Mouse (Mus musculus) bone marrow macrophage, adult 2 months (primary cell): ENCODE measurements around the gene a. TPM values are rescaled to one million over a fixed set of nuclear protein-coding genes. Genes with fewer than 3 reads are reported as not detected.
"Not testable (repeated sequence)": the region's sequence is repeated elsewhere in the genome, so short reads cannot be mapped to it uniquely, and the experiment has no call there.

Source experiments
- H3K27ac ChIP-seq: 2 replicates; pipeline ENCODE4 v1.5.1; 2012; ENCODE audit warnings: low read depth, low read length; ENCODE audit not compliant: insufficient read depth
- H3K4me1 ChIP-seq: 2 replicates; pipeline ENCODE4 v1.6.1; 2012; ENCODE audit warnings: low read length; ENCODE audit not compliant: control insufficient read depth, insufficient read depth
- H3K4me3 ChIP-seq: 2 replicates; pipeline ENCODE4 v1.5.1; 2012; ENCODE audit warnings: mild to moderate bottlenecking, low read length, moderate library complexity; ENCODE audit not compliant: insufficient read depth
- CTCF ChIP-seq: IDR thresholded peaks from 2 replicates; pipeline ENCODE4 v1.5.1; 2012; ENCODE audit warnings: low read depth, mild to moderate bottlenecking, low read length, moderate library complexity
- POLR2A ChIP-seq: IDR thresholded peaks from 2 replicates; pipeline ENCODE4 v1.6.1; 2012; ENCODE audit warnings: mild to moderate bottlenecking, low read depth, low read length, borderline replicate concordance
- polyA plus RNA-seq: library from polyadenylated mRNA; stranded (reverse); fragments of >200 nt; gene quantifications from 2 replicates; pipeline ENCODE4 v1.2.4, GENCODE M21; 2012; ENCODE audit not compliant: missing spikeins, insufficient read depth, insufficient read length

The a gene
- polyA plus RNA-seq, 1 experiment = not detected

GRCm38 (mm10) chr2:154971919-154972692 lies 180.9 kb downstream of the a start:
- no peaks in the 10 kb centered on the region for H3K4me1 ChIP-seq
- no peak overlapping the region for H3K27ac ChIP-seq
- no peak overlapping the region for H3K4me3 ChIP-seq
- no peak for TF ChIP-seq CTCF
- TF ChIP-seq POLR2A = no peak

DNA sequence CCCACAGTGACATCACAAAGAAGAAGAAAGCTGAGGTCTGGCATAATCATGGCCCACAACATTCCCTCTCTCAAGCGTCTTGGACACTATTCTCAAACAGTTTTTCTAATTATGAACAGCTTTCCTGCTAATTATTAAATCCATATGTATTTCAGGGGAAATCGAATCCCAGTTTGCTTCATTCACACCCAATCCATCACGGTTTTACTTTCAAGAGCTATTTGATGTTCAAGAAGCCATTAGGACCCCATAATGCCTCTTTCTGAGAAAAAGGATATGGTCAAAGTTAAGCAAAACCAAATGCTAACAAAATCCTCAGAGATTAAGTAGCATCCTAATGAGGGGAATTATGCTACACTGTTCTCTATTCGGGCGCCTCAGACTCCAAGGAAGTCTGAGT lies 181.8 kb downstream of the a start:
- no peak overlapping the region for H3K4me3 ChIP-seq
- TF ChIP-seq POLR2A (no peak), CTCF (no peak)
- H3K27ac ChIP-seq = no peak overlapping the region
- no peaks in the 10 kb centered on the region for H3K4me1 ChIP-seq

DNA sequence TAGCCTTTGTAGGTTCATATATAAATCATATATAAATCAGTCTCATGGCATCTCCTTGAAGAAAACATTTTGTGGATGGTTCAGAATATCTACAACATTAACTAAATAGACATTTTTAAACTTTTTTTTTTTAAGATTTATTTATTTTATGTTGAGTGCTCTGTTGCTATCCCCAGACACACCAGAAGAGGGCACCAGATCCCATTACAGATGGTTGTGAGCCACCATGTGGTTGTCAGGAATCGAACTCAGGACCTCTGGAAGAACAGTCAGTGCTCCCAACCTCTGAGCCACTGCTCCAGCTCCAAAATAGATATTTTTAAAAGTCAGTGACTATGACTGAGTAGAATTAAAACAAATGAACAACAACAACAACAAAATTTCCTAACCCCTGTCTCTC lies 195.4 kb downstream of the a start:
- TF ChIP-seq POLR2A (no peak), CTCF (peak; percentile 48)

GRCm38 (mm10) chr2:154991411-154991810 lies 200.2 kb downstream of the a start:
- TF ChIP-seq CTCF = no peak
- TF ChIP-seq POLR2A = no peak
- no peak overlapping the region for H3K27ac ChIP-seq

More for the DNA sequence above, 195.4 kb downstream of the a start:
- no peak overlapping the region for H3K4me3 ChIP-seq
- H3K27ac ChIP-seq = no peak overlapping the region
- H3K4me1 ChIP-seq = peaks cover 15% of the 10 kb centered on the region

GRCm38 (mm10) chr2:154992083-154992482 lies 200.9 kb downstream of the a start:
- TF ChIP-seq CTCF = no peak
- TF ChIP-seq POLR2A = no peak
- Histone ChIP-seq H3K4me1 (peaks cover 15% of the 10 kb centered on the region), H3K27ac (no peak overlapping the region), H3K4me3 (no peak overlapping the region)

More at GRCm38 (mm10) chr2:154991411-154991810, 200.2 kb downstream of the a start:
- Histone ChIP-seq H3K4me3 (no peak overlapping the region), H3K4me1 (peaks cover 15% of the 10 kb centered on the region)

DNA sequence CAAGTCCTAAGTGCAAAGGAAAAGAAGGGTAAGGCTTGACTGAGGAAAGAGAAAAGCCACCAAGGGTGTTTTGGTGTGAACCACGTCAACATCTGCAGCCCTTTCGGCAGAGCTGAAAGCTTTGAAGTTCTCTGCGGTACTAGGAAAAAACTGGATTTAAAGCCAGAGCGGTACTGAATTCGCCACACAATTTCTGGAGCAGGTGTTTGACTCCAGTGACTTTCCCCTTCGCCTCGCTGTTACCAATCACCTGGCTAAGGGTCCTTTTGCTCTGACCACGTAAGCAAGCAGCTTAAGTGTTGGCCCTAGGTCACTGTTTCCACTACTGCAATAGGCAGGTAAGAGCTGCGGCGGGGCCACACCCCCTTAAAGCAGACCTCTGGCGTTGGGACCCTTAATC lies 214.3 kb downstream of the a start:
- Histone ChIP-seq H3K4me1 (peaks cover 2% of the 10 kb centered on the region; the same call in 1 of the 2 replicates), H3K4me3 (no peak overlapping the region)
- TF ChIP-seq CTCF (no peak), POLR2A (no peak)

DNA sequence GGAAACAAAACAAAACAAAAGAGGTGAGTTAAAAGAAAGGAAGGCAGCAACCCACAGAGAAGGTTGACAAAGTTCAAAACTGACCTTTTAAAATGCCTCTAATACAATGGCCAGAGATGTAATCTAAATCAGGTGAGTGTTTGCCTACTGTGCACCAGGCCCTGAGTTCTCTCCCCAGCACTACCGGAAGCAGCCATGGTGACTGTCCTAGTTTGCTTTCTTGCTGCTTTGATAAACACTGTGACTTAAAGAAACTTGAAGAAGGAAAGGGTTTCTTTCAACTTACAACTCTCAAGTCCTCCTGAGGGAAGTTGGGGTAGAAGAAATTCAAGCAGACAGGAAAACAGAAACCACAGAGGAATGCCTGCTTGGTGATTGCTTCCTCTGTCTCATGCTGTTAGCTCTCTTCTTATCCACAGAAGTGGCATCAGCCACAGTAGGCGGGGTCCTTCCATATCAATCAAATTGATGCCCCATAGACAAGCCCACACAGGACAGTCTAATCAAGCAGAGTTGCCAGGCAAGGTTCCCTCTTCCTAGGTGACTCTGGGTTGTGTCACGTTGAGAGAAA lies 220.0 kb downstream of the a start:
- Histone ChIP-seq H3K4me1 (peaks cover 14% of the 10 kb centered on the region), H3K4me3 (no peak overlapping the region), H3K27ac (no peak overlapping the region)
- no peak for TF ChIP-seq POLR2A
- no peak for TF ChIP-seq CTCF

More for the DNA sequence above, 214.3 kb downstream of the a start:
- no peak overlapping the region for H3K27ac ChIP-seq

DNA sequence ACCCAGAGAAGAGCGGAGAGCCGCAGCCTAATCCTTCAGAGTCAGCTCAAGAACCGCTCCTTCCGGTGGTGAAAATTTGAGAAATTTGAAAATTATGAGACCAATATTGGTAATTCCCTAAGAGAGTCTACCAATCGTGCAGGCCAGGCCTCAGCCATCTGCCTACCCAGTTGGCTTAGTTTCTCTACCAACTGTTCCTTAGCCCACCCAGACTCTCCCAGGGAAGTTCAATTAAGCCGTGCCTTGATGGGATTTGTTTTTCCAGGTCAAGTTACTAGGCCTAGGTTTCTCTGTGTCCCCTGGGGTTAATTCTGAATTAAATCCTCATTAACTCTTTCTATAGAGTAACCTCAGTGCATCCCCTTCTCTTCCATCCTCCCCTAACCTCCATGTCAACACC lies 221.8 kb downstream of the a start:
- H3K27ac ChIP-seq = no peak overlapping the region
- no peak overlapping the region for H3K4me3 ChIP-seq
- H3K4me1 ChIP-seq = peaks cover 14% of the 10 kb centered on the region
- no peak for TF ChIP-seq CTCF
- TF ChIP-seq POLR2A = no peak

DNA sequence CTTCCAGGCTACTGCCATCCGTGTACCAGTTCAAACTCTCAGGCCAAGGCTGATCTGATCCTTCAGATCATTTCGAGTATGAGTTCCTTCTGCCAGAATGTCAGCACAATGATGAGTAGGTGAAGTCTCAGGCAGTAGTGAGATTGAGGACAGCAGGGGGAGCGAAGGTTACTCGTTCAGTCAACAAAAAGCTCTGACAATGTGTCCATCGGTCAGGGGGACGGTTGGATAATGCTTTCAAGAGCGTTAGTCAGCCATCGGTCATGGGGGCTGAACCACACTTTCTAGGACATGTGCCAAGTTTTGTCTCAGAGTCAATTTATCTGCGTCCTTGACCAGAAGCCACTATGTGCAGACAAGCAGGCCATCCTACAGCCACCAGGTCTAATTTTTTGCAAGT lies 225.5 kb downstream of the a start:
- not testable (repeated sequence) for H3K4me3 ChIP-seq, H3K4me1 ChIP-seq, H3K27ac ChIP-seq

GRCm38 (mm10) chr2:155018251-155018755 lies 227.1 kb downstream of the a start, which contains the start of gene Gm14226:
TSS of gene Gm14226 (plus strand) at chr2:155018266.
- not testable (repeated sequence) for H3K4me1 ChIP-seq, H3K27ac ChIP-seq
- peak within 1 kb of the TSS; percentile 54 for H3K4me3 ChIP-seq
